ENCODE assay signal across 17 mouse cellular contexts in the genomic region with DNA sequence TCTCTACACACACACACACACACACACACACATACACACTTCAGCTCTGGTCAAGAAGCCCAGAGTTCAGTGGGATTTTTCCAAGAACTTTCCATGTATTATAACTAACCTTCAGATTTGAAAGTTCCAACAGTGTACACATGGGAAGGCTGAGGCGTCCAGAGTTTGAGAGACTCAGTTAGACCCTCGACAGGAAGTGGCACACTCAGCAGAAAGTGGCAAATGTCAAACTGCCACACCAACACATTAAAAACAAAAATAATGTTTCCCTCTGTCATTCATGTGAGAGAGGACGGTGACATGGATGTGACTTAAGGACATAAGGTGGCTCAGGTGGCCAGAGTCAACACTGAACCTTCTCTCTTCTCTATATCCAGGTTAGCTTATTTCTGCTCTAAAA. TPM values are rescaled to one million over a fixed set of nuclear protein-coding genes. Genes with fewer than 3 reads are reported as not detected.
"Had no signal": no experiment of that assay in that cellular context is flagged by ENCODE, and none has a peak within 500 bp of the region (broad histone marks: within the 10 kb centered on the region; RNA-seq: fewer than 3 reads in every experiment).

No protein-coding gene starts in this region.

- H3K36me3 ChIP-seq: intestine, embryonic 15.5 days; limb, embryonic 15.5 days; liver, embryonic 12.5 days; lung, embryonic 15.5 days; neural tube, embryonic 13.5 days had no signal

- H3K9me3 ChIP-seq: intestine, embryonic 15.5 days; limb, embryonic 15.5 days; liver, embryonic 12.5 days; lung, embryonic 15.5 days; neural tube, embryonic 13.5 days had no signal

- H3K4me2 ChIP-seq: intestine, embryonic 15.5 days; limb, embryonic 15.5 days; liver, embryonic 12.5 days; lung, embryonic 15.5 days; neural tube, embryonic 13.5 days had no signal

- H3K4me3 ChIP-seq: intestine, embryonic 15.5 days; layer of hippocampus, adult 2 months; left cerebral cortex, adult 2 months; limb, embryonic 15.5 days; liver, embryonic 12.5 days; lung, embryonic 15.5 days; neural tube, embryonic 13.5 days had no signal

- H3K4me1 ChIP-seq: intestine, embryonic 15.5 days; liver, embryonic 12.5 days; lung, embryonic 15.5 days; neural tube, embryonic 13.5 days had no signal

- H3K9ac ChIP-seq: intestine, embryonic 15.5 days; limb, embryonic 15.5 days; liver, embryonic 12.5 days; lung, embryonic 15.5 days; neural tube, embryonic 13.5 days had no signal

- H3K27me3 ChIP-seq: liver, embryonic 12.5 days; lung, embryonic 15.5 days; neural tube, embryonic 13.5 days had no signal

- H3K27ac ChIP-seq: intestine, embryonic 15.5 days; layer of hippocampus, adult 2 months; left cerebral cortex, adult 2 months; limb, embryonic 15.5 days; liver, embryonic 12.5 days; lung, embryonic 15.5 days; neural tube, embryonic 13.5 days had no signal

- ATAC-seq: intestine, embryonic 15.5 days; liver, embryonic 12.5 days had no signal

- DNase-seq: kidney, adult 18-20 months; kidney, postnatal 10 days; kidney, postnatal 4 days; midbrain, embryonic 14.5 days; retina, postnatal 1 day had no signal

RNA-seq across cellular contexts. Expression of gene Msgn1, which starts 1.6 kb away (rescaled TPM):
- polyA plus RNA-seq: intestine, embryonic 15.5 days; kidney, embryonic 14.5 days; limb, embryonic 11.5 days; limb, embryonic 15.5 days; liver, embryonic 12.5 days; liver, embryonic 16.5 days; lung, embryonic 15.5 days; midbrain, embryonic 14.5 days; neural tube, embryonic 13.5 days; small intestine, adult 2 months; stomach, embryonic 16.5 days had no signal
